Mouse (Mus musculus): ENCODE measurements around the gene Taf1c.
A peak's percentile ranks its signal among the peaks of the same experiment; 100 is the strongest.

Taf1c gene

GRCm38 (mm10) chr8:119572411-119572810 lies 32.6 kb downstream of the Taf1c start:
- no peak for DNase-seq (ENCODE audit: low read depth, low spot score)

GRCm38 (mm10) chr8:119571135-119571534 lies 33.9 kb downstream of the Taf1c start:
- no peak for DNase-seq (ENCODE audit: low read depth, low spot score)

GRCm38 (mm10) chr8:119569881-119570280 lies 35.1 kb downstream of the Taf1c start:
- peak; percentile 90 for DNase-seq (ENCODE audit: low read depth, low spot score)

GRCm38 (mm10) chr8:119568951-119569350 lies 36.1 kb downstream of the Taf1c start:
- DNase-seq (ENCODE audit: low read depth, low spot score) = peak; percentile 31

GRCm38 (mm10) chr8:119568251-119568650 lies 36.8 kb downstream of the Taf1c start:
- no peak for DNase-seq (ENCODE audit: low read depth, low spot score)

GRCm38 (mm10) chr8:119566367-119566766 lies 38.7 kb downstream of the Taf1c start:
- DNase-seq (ENCODE audit: low read depth, low spot score) = no peak

- DNase-seq (ENCODE audit: low read depth, low spot score) = no peak
Measured at GRCm38 (mm10) chr8:119563849-119564251, 41.2 kb downstream of the Taf1c start.

GRCm38 (mm10) chr8:119559402-119559720 lies 45.7 kb downstream of the Taf1c start:
- no peak for DNase-seq (ENCODE audit: low read depth, low spot score)

- DNase-seq (ENCODE audit: low read depth, low spot score) = peak; percentile 100
Measured at GRCm38 (mm10) chr8:119558603-119559401, 46.2 kb downstream of the Taf1c start, which contains the start of gene Mbtps1. TSS of gene Mbtps1 (minus strand) at chr8:119558735.

GRCm38 (mm10) chr8:119557821-119558602 lies 47.0 kb downstream of the Taf1c start:
- no peak for DNase-seq (ENCODE audit: low read depth, low spot score)

GRCm38 (mm10) chr8:119557132-119557531 lies 47.9 kb downstream of the Taf1c start:
- DNase-seq (ENCODE audit: low read depth, low spot score) = no peak

- no peak for DNase-seq (ENCODE audit: low read depth, low spot score)
Measured at GRCm38 (mm10) chr8:119555861-119556260, 49.2 kb downstream of the Taf1c start.

- DNase-seq (ENCODE audit: low read depth, low spot score) = no peak
Measured at GRCm38 (mm10) chr8:119552967-119553366, 52.1 kb downstream of the Taf1c start.

- no peak for DNase-seq (ENCODE audit: low read depth, low spot score)
Measured at GRCm38 (mm10) chr8:119548560-119549113, 56.4 kb downstream of the Taf1c start.

Data from CD4-positive helper T cell, adult 2 months (primary cell).